Mouse (Mus musculus): ENCODE results near the gene Trem1.

The Trem1 gene

DNA sequence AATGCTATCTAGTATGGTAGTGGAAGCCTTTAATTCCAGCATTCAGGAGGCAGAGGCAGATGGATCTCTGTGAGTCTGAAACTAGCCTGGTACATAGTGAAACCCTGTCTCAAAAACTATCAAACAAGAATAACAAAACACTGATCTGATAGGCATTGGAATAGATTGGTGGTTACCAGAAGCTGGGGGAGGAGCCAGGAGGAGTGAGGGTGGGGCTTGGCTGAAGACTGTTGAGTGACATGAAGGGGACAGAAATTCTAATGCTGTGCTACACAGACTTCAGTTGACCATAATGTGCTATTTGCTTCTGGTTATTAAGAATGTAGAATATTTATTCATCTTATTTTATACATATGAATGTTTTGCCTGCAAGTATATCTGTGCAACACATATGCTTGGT, 35.7 kb downstream of the Trem1 start:
- no peak for DNase-seq (ENCODE audit: low spot score)

GRCm38 (mm10) chr17:48269833-48270232, 37.3 kb downstream of the Trem1 start:
- no peak for DNase-seq (ENCODE audit: low spot score)

- no peak for DNase-seq (ENCODE audit: low spot score)
These were observed 39.6 kb downstream of the Trem1 start for GRCm38 (mm10) chr17:48272158-48272557.

GRCm38 (mm10) chr17:48272598-48272997, 40.0 kb downstream of the Trem1 start:
- no peak for DNase-seq (ENCODE audit: low spot score)

DNA sequence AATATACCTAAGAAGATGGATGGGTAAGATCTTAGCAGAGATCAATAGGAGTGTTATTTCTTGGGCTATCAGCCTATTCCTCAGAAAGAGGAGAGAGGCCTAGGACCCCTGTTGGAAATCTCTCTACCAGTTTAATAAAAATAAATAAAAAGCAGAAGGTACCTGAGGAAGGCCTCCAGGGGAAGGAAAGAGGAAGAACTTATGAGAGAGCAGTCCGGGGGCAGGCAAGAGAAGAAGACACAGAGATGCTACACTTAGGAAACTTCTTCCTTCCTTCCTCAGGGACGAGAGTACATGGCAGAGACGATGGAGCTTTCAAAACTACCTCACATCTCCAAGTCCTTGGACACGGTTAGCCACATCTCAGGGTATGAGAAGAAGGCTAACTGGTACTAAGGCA, 41.5 kb downstream of the Trem1 start:
- DNase-seq (ENCODE audit: low spot score): no peak

GRCm38 (mm10) chr17:48274885-48275284, 42.3 kb downstream of the Trem1 start:
- peak; percentile 85 for DNase-seq (ENCODE audit: low spot score)

- no peak for DNase-seq (ENCODE audit: low spot score)
These were observed 43.2 kb downstream of the Trem1 start for GRCm38 (mm10) chr17:48275736-48276135.

DNA sequence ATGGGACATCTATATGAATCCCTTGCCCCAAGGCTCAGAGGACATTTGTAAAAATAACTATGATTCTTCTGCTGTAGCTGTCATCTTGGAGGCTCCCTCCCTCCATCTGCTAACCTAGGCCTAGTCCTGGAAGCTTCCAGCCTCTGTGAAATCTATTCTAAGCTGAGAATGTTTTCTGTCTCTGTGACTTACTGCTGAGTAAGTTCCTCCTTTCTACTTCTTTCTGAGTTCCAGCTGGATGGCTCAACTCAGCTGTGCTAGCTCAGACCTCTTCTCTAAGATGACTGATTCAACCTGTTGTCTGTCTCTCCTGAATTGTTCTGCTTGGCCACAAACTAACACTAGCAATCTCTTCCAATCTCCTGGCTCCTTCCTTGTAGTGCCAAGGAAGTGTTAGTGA, 45.8 kb downstream of the Trem1 start:
- DNase-seq (ENCODE audit: low spot score): no peak

- DNase-seq (ENCODE audit: low spot score): no peak
These were observed 46.4 kb downstream of the Trem1 start for GRCm38 (mm10) chr17:48279002-48279401.

- DNase-seq (ENCODE audit: low spot score): no peak
These were observed 48.6 kb downstream of the Trem1 start for GRCm38 (mm10) chr17:48280943-48281738.

DNA sequence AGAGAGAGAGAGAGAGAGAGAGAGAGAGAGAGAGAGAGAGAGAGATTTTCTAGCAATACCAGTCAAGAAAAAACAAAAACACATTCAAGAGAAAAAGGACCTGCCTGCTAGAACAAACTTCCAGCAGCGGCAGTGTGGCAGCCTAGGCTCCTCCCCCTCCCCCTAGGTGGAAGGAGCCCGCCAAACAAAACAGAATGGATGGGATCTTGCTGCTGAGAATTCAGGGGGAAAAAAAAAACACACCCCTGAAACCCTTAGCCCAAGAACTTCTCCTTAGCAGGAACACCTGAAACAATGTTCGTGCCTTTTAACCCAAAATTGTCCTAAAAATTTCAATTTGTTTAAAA, 49.1 kb downstream of the Trem1 start:
- DNase-seq (ENCODE audit: low spot score): no peak

- no peak for DNase-seq (ENCODE audit: low spot score)
These were observed 54.2 kb downstream of the Trem1 start for GRCm38 (mm10) chr17:48286765-48287164.

- DNase-seq (ENCODE audit: low spot score): no peak
These were observed 54.7 kb downstream of the Trem1 start for GRCm38 (mm10) chr17:48287276-48287675.

GRCm38 (mm10) chr17:48293500-48294194, 61.1 kb downstream of the Trem1 start:
- no peak for DNase-seq (ENCODE audit: low spot score)

All from layer of hippocampus, adult 9-10 months (tissue).